Mouse (Mus musculus) large intestine, adult 2 months (tissue): ENCODE data around the gene Ccl27b. TPM values are rescaled to one million over a fixed set of nuclear protein-coding genes. Genes with fewer than 3 reads are reported as not detected.
"Not testable (repeated sequence)": the region's sequence is repeated elsewhere in the genome, so short reads cannot be mapped to it uniquely, and the experiment has no call there.

Experiments
- DNase-seq: peaks from one replicate; pipeline ENCODE4 v3.0.0-alpha.2; 2012; ENCODE audit warnings: low read depth, low spot score
- WGBS: fragments of 180-500 bp; shearing (Covaris S2); methylation state at CpG from one replicate; pipeline ENCODE4 v1.1.7; 2018; 5-methylcytosine and 5-hydroxymethylcytosine counted together
- polyA plus RNA-seq: library from polyadenylated mRNA; depleted of rRNA; stranded (reverse); fragments of >200 nt; gene quantifications from 2 replicates; pipeline ENCODE4 v1.2.3, GENCODE M21; 2012; rRNA removed

The Ccl27b gene
- polyA plus RNA-seq, result not detected in 2 replicates

- WGBS, result no CpG with 5 or more reads among the region's 9 CpGs
- DNase-seq, result not testable (repeated sequence)
These were observed at the start of gene Ccl27b for GRCm38 (mm10) chr4:42654951-42655350. Ccl27b (plus strand) TSS chr4:42655251.

GRCm38 (mm10) chr4:42611895-42612294 lies 43.2 kb upstream of the Ccl27b start, which contains the start of gene Gm10591:
Gm10591 (plus strand) TSS chr4:42612195.
- WGBS, result no CpG with 5 or more reads among the region's 5 CpGs
- DNase-seq, result not testable (repeated sequence)

- no CpG with 5 or more reads among the region's 8 CpGs for WGBS
- not testable (repeated sequence) for DNase-seq
These were observed 25.6 kb upstream of the Ccl27b start, which contains the start of gene Gm2564 for GRCm38 (mm10) chr4:42629419-42629818. Gm2564 (plus strand) TSS chr4:42629719.

GRCm38 (mm10) chr4:42661793-42662192 lies 6.7 kb downstream of the Ccl27b start, which contains the start of gene Il11ra2:
Il11ra2 (minus strand) TSS chr4:42661893.
- WGBS, result no CpG with 5 or more reads among the region's 3 CpGs
- DNase-seq, result not testable (repeated sequence)

GRCm38 (mm10) chr4:42675415-42675814 lies 20.4 kb downstream of the Ccl27b start:
- WGBS, result no CpG with 5 or more reads among the region's 4 CpGs

GRCm38 (mm10) chr4:42679365-42679764 lies 24.3 kb downstream of the Ccl27b start:
- no CpG with 5 or more reads among the region's 7 CpGs for WGBS

More at GRCm38 (mm10) chr4:42675415-42675814, 20.4 kb downstream of the Ccl27b start:
- DNase-seq, result not testable (repeated sequence)

GRCm38 (mm10) chr4:42680374-42681356 lies 25.6 kb downstream of the Ccl27b start:
- not testable (repeated sequence) for DNase-seq
- WGBS, result no CpG with 5 or more reads among the region's 32 CpGs

More at GRCm38 (mm10) chr4:42679365-42679764, 24.3 kb downstream of the Ccl27b start:
- not testable (repeated sequence) for DNase-seq

GRCm38 (mm10) chr4:42681473-42682182 lies 26.6 kb downstream of the Ccl27b start:
- no CpG with 5 or more reads among the region's 66 CpGs for WGBS
- DNase-seq, result not testable (repeated sequence)

GRCm38 (mm10) chr4:42682183-42682524 lies 27.1 kb downstream of the Ccl27b start:
- WGBS, result no CpG with 5 or more reads among the region's 18 CpGs
- not testable (repeated sequence) for DNase-seq

Other genes starting within 250 kb of the Ccl27b start
- not detected in 2 replicates for gene Gm21586, start 215.9 kb upstream of the Ccl27b start, polyA plus RNA-seq
- 0.05 TPM in 2 replicates for gene Gm2163, start 188.5 kb upstream of the Ccl27b start, polyA plus RNA-seq
- 0.05 TPM in 2 replicates for gene Fam205a2, start 127.1 kb upstream of the Ccl27b start, polyA plus RNA-seq
- gene Gm10591, start 43.1 kb upstream of the Ccl27b start, polyA plus RNA-seq, result 0.51 TPM in 1 of 2 replicates, not detected in the other
- 3.0 and 4.8 TPM in 2 replicates for gene Gm2564, start 25.5 kb upstream of the Ccl27b start, polyA plus RNA-seq
- not detected in 2 replicates for gene Il11ra2, start 6.6 kb downstream of the Ccl27b start, polyA plus RNA-seq
- not detected in 2 replicates for gene 4930578G10Rik, start 80.3 kb downstream of the Ccl27b start, polyA plus RNA-seq
- 13.6 and 28.6 TPM in 2 replicates for gene Ccl19, start 101.3 kb downstream of the Ccl27b start, polyA plus RNA-seq
- 75.8 and 122 TPM in 2 replicates for gene Ccl21a, start 118.7 kb downstream of the Ccl27b start, polyA plus RNA-seq
- 0.02 TPM in 1 of 2 replicates, not detected in the other for gene Fam205a1, start 198.6 kb downstream of the Ccl27b start, polyA plus RNA-seq
- gene Gm12394, start 201.5 kb downstream of the Ccl27b start, polyA plus RNA-seq, result not detected in 2 replicates
- not detected in 2 replicates for gene Fam205c, start 219.0 kb downstream of the Ccl27b start, polyA plus RNA-seq